Mouse (Mus musculus) hindbrain, embryonic 13.5 days (tissue): ENCODE data around the gene Fbxo24. TPM values are rescaled to one million over a fixed set of nuclear protein-coding genes. Genes with fewer than 3 reads are reported as not detected.

ENCODE experiments used
- ATAC-seq: fragments of 200-750 bp; cut with Nextera tagmentation; 2 replicates; pipeline ENCODE4 v1.8.0; 2017; ENCODE audit warnings: moderate TSS enrichment; ENCODE audit not compliant: low FRiP score
- H3K27ac ChIP-seq: fragments of 300-500 bp; sonication (generic); 2 replicates; pipeline ENCODE4 v1.5.1; 2015; ENCODE audit warnings: inconsistent platforms, mild to moderate bottlenecking, moderate library complexity
- H3K27me3 ChIP-seq: fragments of 300-500 bp; sonication (generic); 2 replicates; pipeline ENCODE4 v1.6.1; 2015; ENCODE audit warnings: mild to moderate bottlenecking, inconsistent platforms
- H3K36me3 ChIP-seq: fragments of 300-500 bp; sonication (generic); 2 replicates; pipeline ENCODE4 v1.6.1; 2015; ENCODE audit warnings: mild to moderate bottlenecking, inconsistent platforms
- H3K4me1 ChIP-seq: fragments of 300-500 bp; sonication (generic); replicated peaks from 2 replicates; pipeline ENCODE4 v1.6.1; 2015; ENCODE audit warnings: inconsistent platforms
- H3K4me2 ChIP-seq: fragments of 300-500 bp; sonication (generic); 2 replicates; pipeline ENCODE4 v1.6.1; 2015; ENCODE audit warnings: inconsistent platforms, mild to moderate bottlenecking, moderate library complexity
- H3K4me3 ChIP-seq: fragments of 300-500 bp; sonication (generic); 2 replicates; pipeline ENCODE4 v1.5.1; 2015; ENCODE audit warnings: mild to moderate bottlenecking, inconsistent platforms
- H3K9ac ChIP-seq: fragments of 300-500 bp; sonication (generic); 2 replicates; pipeline ENCODE4 v1.6.1; 2015; ENCODE audit warnings: mild to moderate bottlenecking, inconsistent platforms
- H3K9me3 ChIP-seq: fragments of 300-500 bp; sonication (generic); 2 replicates; pipeline ENCODE4 v1.6.1; 2016; ENCODE audit warnings: inconsistent platforms
- WGBS: fragments of 180-500 bp; shearing (Covaris S2); methylation state at CpG from one replicate; pipeline ENCODE4 v1.1.7; 2015; 5-methylcytosine and 5-hydroxymethylcytosine counted together
- polyA plus RNA-seq: library from polyadenylated mRNA; unstranded; fragments of >200 nt; fragmentation: Nextera tagmentation; extraction: Ambion mirVana; gene quantifications from 2 replicates; pipeline ENCODE4 v1.2.1, GENCODE M21; 2015

Gene Fbxo24
- polyA plus RNA-seq, 1 experiment from 2014 or later: 0.21 TPM

DNA sequence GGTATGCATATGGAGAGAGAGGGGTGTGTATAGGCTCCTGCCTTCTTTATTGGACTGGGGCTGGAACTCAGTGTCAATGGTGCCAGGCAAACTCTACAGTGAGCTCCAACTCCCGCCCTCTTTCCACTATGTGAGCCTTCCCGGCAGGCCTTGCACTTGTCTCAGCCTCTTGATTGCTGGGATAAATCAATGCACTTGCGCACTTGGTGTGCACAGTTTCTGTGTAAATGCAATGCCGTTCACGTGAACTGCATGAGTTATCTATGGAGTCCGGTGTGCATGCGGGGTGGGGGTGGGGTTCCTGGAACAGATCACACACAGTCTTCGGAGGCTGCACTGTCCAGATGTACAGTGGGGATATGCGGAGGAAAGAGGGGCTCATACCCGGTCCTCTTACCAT, 24.6 kb upstream of the Fbxo24 start:
- Histone ChIP-seq H3K9me3 (no peaks in the 10 kb centered on the region), H3K36me3 (peaks cover 48% of the 10 kb centered on the region), H3K27ac (no peak overlapping the region), H3K4me2 (no peak overlapping the region), H3K4me3 (no peak overlapping the region), H3K4me1 (peaks cover 18% of the 10 kb centered on the region), H3K9ac (no peak overlapping the region), H3K27me3 (no peaks in the 10 kb centered on the region)
- no peak for ATAC-seq
- 93% methylated on average over 10 of the region's 10 CpGs for WGBS

DNA sequence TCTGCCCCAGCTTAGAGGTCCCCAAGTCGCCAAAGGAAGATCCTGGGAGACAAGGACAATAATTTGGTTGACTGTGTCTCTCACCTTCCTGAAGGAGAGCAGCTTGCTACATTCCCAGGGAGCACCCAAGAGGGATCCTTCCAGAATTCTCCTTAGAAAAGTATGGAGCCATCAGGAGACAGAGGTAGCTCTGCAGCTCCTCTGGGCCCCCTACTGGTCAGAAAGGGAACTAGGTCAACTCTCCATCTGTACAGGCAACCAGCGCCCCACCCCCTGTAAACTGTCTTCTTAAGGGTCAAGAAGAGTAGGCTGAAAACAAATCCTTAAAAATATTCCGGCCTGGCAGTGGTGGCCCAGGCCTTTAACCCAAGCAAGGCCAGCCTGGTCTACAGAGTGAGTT, 23.7 kb upstream of the Fbxo24 start:
- 26% methylated on average over 3 of the region's 3 CpGs for WGBS
- Histone ChIP-seq H3K4me2 (no peak overlapping the region), H3K27ac (no peak overlapping the region), H3K4me3 (no peak overlapping the region), H3K4me1 (peaks cover 23% of the 10 kb centered on the region), H3K27me3 (no peaks in the 10 kb centered on the region), H3K9ac (no peak overlapping the region), H3K36me3 (peaks cover 46% of the 10 kb centered on the region), H3K9me3 (no peaks in the 10 kb centered on the region)
- no peak for ATAC-seq

- Histone ChIP-seq H3K27ac (0 out of 2 replicates have a peak overlapping the region, but pooled peaks have one; percentile 12), H3K4me2 (peak overlapping the region; percentile 38), H3K4me3 (no peak overlapping the region), H3K27me3 (peaks cover 22% of the 10 kb centered on the region), H3K36me3 (peaks cover 35% of the 10 kb centered on the region), H3K9me3 (no peaks in the 10 kb centered on the region), H3K4me1 (peaks cover 30% of the 10 kb centered on the region), H3K9ac (peak overlapping the region; percentile 49; the same call in 1 of the 2 replicates)
- 16% methylated on average over 17 of the region's 18 CpGs for WGBS
- ATAC-seq: no peak
These were observed 21.1 kb upstream of the Fbxo24 start for GRCm38 (mm10) chr5:137649669-137650571.

- H3K27ac ChIP-seq: no peak overlapping the region
- no peak for ATAC-seq
These were observed 20.4 kb upstream of the Fbxo24 start for GRCm38 (mm10) chr5:137649251-137649650.

DNA sequence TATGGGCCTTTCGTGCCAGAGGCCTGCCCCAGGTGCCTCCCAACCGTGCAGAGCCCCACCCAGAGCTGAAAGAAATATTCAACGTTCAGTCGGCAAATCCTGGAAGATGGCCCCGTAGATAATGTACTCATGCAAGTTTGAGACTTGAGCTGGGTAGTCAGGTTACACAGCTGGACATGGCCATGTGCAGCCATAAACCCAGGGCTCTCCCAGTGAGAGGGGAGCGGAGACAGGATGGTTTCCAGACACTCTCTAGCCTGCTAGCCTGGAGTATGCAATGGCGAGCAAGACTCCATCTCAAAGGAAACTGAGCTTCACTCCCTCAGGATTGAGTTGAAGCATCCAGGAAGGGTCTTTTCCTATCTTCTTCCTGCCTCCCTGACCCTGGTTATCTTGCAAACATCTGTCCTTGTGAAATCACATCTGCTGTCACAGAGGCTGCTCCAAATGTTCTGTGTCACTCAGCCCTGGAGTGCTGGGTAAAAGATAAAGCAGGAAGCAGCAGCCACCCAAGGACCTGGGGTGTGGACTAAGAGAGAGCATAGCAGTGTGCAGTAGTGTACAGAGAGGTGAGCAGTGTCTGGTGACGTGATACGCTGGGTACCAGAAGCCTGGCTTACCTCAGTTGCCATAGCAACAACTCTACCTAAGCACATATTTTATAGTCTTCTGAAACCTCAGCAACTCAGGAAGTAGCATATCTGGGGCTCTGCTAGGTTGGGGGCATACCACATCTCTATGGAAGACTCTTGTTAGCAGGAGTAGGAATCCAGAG, 19.2 kb upstream of the Fbxo24 start:
- peak; percentile 37; the same call in 1 of the 2 replicates for ATAC-seq
- Histone ChIP-seq H3K9ac (no peak overlapping the region; the same call in 1 of the 2 replicates), H3K4me3 (no peak overlapping the region), H3K27ac (no peak overlapping the region), H3K4me2 (no peak overlapping the region), H3K4me1 (peaks cover 30% of the 10 kb centered on the region), H3K9me3 (no peaks in the 10 kb centered on the region), H3K36me3 (peaks cover 18% of the 10 kb centered on the region), H3K27me3 (peaks cover 41% of the 10 kb centered on the region)
- WGBS: 75% methylated on average over 9 of the region's 9 CpGs

More at GRCm38 (mm10) chr5:137649251-137649650, 20.4 kb upstream of the Fbxo24 start:
- H3K36me3 ChIP-seq: peaks cover 30% of the 10 kb centered on the region
- no peaks in the 10 kb centered on the region for H3K9me3 ChIP-seq
- H3K9ac ChIP-seq: no peak overlapping the region
- H3K4me3 ChIP-seq: no peak overlapping the region
- no peak overlapping the region for H3K4me2 ChIP-seq
- peaks cover 30% of the 10 kb centered on the region for H3K4me1 ChIP-seq
- peaks cover 29% of the 10 kb centered on the region for H3K27me3 ChIP-seq
- WGBS: 32% methylated on average over 4 of the region's 4 CpGs

DNA sequence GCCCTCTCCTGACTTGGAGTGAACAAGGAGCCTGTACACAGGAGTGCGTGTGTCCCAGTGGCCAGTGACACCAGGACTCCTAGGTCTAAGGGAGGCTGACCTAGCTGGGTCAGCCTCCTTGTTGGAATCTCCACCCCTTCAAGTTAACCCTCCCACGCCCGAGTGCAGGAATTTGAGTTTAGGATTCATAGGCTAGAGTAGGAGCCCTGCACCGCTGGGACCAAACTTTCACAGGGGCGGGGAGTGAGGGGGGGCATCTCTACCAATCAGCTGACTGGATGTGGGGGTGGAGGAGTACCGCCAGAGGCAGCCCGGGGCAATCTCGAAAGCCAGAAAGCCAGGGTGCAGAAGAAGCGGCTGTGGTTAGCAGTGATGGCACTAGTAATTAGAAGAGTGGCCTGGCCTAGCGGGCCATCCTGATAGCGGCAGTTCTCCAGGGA, 16.9 kb upstream of the Fbxo24 start, which contains the start of gene Irs3:
TSS of gene Irs3 (minus strand) at position 63 of the 440 bp plus-strand sequence.
- peaks cover 21% of the 10 kb centered on the region for H3K36me3 ChIP-seq
- H3K4me2 ChIP-seq: peak within 1 kb of the TSS; percentile 49
- peaks cover 50% of the 10 kb centered on the region for H3K27me3 ChIP-seq
- peak within 1 kb of the TSS; percentile 39 for H3K9ac ChIP-seq
- H3K9me3 ChIP-seq: no peaks in the 10 kb centered on the region
- WGBS: 13% methylated on average over 11 of the region's 11 CpGs
- no peak within 1 kb of the TSS for H3K27ac ChIP-seq
- peaks cover 30% of the 10 kb centered on the region for H3K4me1 ChIP-seq
- H3K4me3 ChIP-seq: peak within 1 kb of the TSS; percentile 32
- ATAC-seq: no peak

DNA sequence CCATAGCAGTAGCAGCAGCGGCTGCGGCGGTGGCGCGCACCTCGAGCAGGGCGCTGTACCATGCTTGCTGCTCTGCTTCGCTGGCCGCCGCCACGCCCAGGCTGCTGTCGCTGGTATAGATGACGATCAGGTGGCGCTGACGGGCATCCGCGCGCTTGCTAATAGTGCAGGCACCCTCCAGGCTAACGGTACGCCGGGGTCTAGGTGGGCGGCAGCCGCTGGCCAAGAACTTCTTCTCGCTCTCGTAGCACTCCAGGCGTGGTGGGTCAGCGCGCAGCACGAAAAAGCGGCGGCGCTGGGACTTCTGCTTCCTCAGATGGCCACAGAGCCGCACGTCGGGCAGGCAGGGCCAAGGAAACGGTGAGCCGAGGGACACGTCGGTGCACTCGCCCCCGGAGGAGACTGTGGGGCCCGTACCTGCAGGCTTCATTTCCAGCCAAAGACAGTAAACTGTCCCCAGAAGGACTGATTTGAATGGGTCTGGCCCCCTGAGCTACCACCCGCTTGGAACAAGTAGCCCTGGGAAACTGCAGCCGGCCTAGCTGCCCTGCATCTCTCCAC, 16.4 kb upstream of the Fbxo24 start:
- H3K4me2 ChIP-seq: peak overlapping the region; percentile 49
- H3K9ac ChIP-seq: peak overlapping the region; percentile 39
- H3K4me1 ChIP-seq: peaks cover 26% of the 10 kb centered on the region
- peak overlapping the region; percentile 32 for H3K4me3 ChIP-seq
- no peak for ATAC-seq
- H3K27ac ChIP-seq: no peak overlapping the region
- H3K36me3 ChIP-seq: peaks cover 26% of the 10 kb centered on the region
- WGBS: 2% methylated on average over 44 of the region's 44 CpGs
- peaks cover 50% of the 10 kb centered on the region for H3K27me3 ChIP-seq
- H3K9me3 ChIP-seq: no peaks in the 10 kb centered on the region

GRCm38 (mm10) chr5:137644484-137644883, 15.7 kb upstream of the Fbxo24 start:
- H3K27me3 ChIP-seq: peaks cover 50% of the 10 kb centered on the region
- H3K4me3 ChIP-seq: no peak overlapping the region
- H3K9me3 ChIP-seq: no peaks in the 10 kb centered on the region
- H3K36me3 ChIP-seq: peaks cover 32% of the 10 kb centered on the region
- no peak overlapping the region for H3K4me2 ChIP-seq
- no peak overlapping the region for H3K27ac ChIP-seq
- 37% methylated on average over 19 of the region's 19 CpGs for WGBS
- H3K4me1 ChIP-seq: peaks cover 20% of the 10 kb centered on the region
- no peak overlapping the region for H3K9ac ChIP-seq
- ATAC-seq: no peak

DNA sequence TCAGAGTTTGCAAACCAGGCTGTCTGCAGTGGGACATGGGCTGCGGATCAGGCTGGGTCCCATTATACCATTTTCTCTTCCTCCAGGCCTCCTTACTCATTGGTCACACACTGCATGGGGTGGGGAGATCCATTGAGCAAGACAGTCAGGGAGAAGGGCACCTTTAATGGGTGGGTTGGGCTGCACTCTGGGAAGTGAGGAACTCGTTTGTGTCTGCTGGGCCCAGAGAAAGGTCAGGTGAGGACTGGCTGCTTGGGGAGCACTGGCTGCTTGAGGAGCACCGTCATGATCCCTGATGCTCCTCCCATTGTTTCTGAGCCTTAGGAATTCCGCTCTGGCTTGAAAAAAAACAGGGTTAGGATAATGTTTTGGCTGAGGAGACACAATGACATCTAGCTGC, 14.1 kb upstream of the Fbxo24 start:
- no peak overlapping the region for H3K4me3 ChIP-seq
- peaks cover 50% of the 10 kb centered on the region for H3K27me3 ChIP-seq
- H3K9ac ChIP-seq: no peak overlapping the region; the same call in 1 of the 2 replicates
- H3K4me2 ChIP-seq: no peak overlapping the region
- peaks cover 48% of the 10 kb centered on the region for H3K36me3 ChIP-seq
- H3K9me3 ChIP-seq: no peaks in the 10 kb centered on the region
- no peak for ATAC-seq
- peaks cover 8% of the 10 kb centered on the region for H3K4me1 ChIP-seq
- 52% methylated on average over 4 of the region's 4 CpGs for WGBS
- H3K27ac ChIP-seq: no peak overlapping the region

- no peak within 1 kb of the TSS for H3K27ac ChIP-seq
- no peaks in the 10 kb centered on the region for H3K9me3 ChIP-seq
- no peak within 1 kb of the TSS for H3K9ac ChIP-seq
- H3K4me2 ChIP-seq: no peak within 1 kb of the TSS
- no peak within 1 kb of the TSS for H3K4me3 ChIP-seq
- WGBS: 88% methylated on average over 19 of the region's 19 CpGs
- H3K4me1 ChIP-seq: peaks cover 7% of the 10 kb centered on the region
- peaks cover 67% of the 10 kb centered on the region for H3K36me3 ChIP-seq
- peaks cover 39% of the 10 kb centered on the region for H3K27me3 ChIP-seq
- ATAC-seq: no peak
These were observed 12.3 kb upstream of the Fbxo24 start, which contains the start of gene Sap25 for GRCm38 (mm10) chr5:137641054-137641453. Gene Sap25, plus strand, starts transcription at chr5:137641334.

- 91% methylated on average over 7 of the region's 7 CpGs for WGBS
- no peak overlapping the region for H3K4me3 ChIP-seq
- H3K4me1 ChIP-seq: no peaks in the 10 kb centered on the region; the same call in 1 of the 2 replicates
- no peak overlapping the region for H3K9ac ChIP-seq
- H3K9me3 ChIP-seq: no peaks in the 10 kb centered on the region
- peaks cover 78% of the 10 kb centered on the region for H3K36me3 ChIP-seq
- no peak overlapping the region for H3K4me2 ChIP-seq
- ATAC-seq: no peak
- H3K27ac ChIP-seq: no peak overlapping the region
- H3K27me3 ChIP-seq: peaks cover 24% of the 10 kb centered on the region
These were observed 10.7 kb upstream of the Fbxo24 start for GRCm38 (mm10) chr5:137639472-137639871.
